Mouse (Mus musculus) heart, embryonic 14.5 days (tissue): ENCODE results near the gene Cast. TPM values are rescaled to one million over a fixed set of nuclear protein-coding genes. Genes with fewer than 3 reads are reported as not detected.

Experiments used
- ATAC-seq: fragments of 200-750 bp; cut with Nextera tagmentation; 2 replicates; pipeline ENCODE4 v1.8.0; 2017; ENCODE audit warnings: low read depth, moderate TSS enrichment; ENCODE audit not compliant: insufficient number of reproducible peaks, insufficient read depth, low FRiP score
- H3K27ac ChIP-seq, 2 experiments: fragments of 200-500 bp in 1 of 2; fragments of 300-500 bp in 1 of 2; sonication (generic) in 1 of 2; replicated peaks in 1 of 2; 2 replicates each; pipeline ENCODE4 v1.5.1; 2012 to 2014; ENCODE audit warnings: low read depth in 2 of 2, low read length in 2 of 2, control low read depth in 1 of 2, mild to moderate bottlenecking in 1 of 2, mixed read lengths in 1 of 2; ENCODE audit not compliant: control insufficient read depth in 1 of 2, insufficient read depth in 1 of 2
- H3K27me3 ChIP-seq: fragments of 300-500 bp; sonication (generic); 2 replicates; pipeline ENCODE4 v1.6.1; 2014; ENCODE audit warnings: mild to moderate bottlenecking, low read length, control low read depth; ENCODE audit not compliant: control insufficient read depth, insufficient read depth
- H3K36me3 ChIP-seq: fragments of 300-500 bp; sonication (generic); 2 replicates; pipeline ENCODE4 v1.6.1; 2014; ENCODE audit warnings: mild to moderate bottlenecking, control low read depth, low read length, mixed read lengths; ENCODE audit not compliant: control insufficient read depth, insufficient read depth
- H3K4me1 ChIP-seq, 2 experiments: fragments of 200-500 bp in 1 of 2; fragments of 300-500 bp in 1 of 2; sonication (generic) in 1 of 2; 2 replicates each; pipeline ENCODE4 v1.6.1; 2012 to 2014; ENCODE audit warnings: low read length in 2 of 2, control low read depth in 1 of 2, mixed read lengths in 1 of 2; ENCODE audit not compliant: control insufficient read depth in 2 of 2, insufficient read depth in 2 of 2
- H3K4me2 ChIP-seq: fragments of 300-500 bp; sonication (generic); 2 replicates; pipeline ENCODE4 v1.6.1; 2014; ENCODE audit warnings: mild to moderate bottlenecking, low read length
- H3K4me3 ChIP-seq, 2 experiments: fragments of 200-500 bp in 1 of 2; fragments of 300-500 bp in 1 of 2; sonication (generic) in 1 of 2; 2 replicates each; pipeline ENCODE4 v1.5.1; 2012 to 2014; ENCODE audit warnings: low read length in 2 of 2, mild to moderate bottlenecking in 2 of 2, control low read depth in 1 of 2, low read depth in 1 of 2, moderate library complexity in 1 of 2; ENCODE audit not compliant: control insufficient read depth in 1 of 2, insufficient read depth in 1 of 2
- H3K9ac ChIP-seq: fragments of 300-500 bp; sonication (generic); 2 replicates; pipeline ENCODE4 v1.6.1; 2014; ENCODE audit warnings: mild to moderate bottlenecking, low read length
- H3K9me3 ChIP-seq: fragments of 300-500 bp; sonication (generic); 2 replicates; pipeline ENCODE4 v1.6.1; 2016; ENCODE audit warnings: low read length, control low read depth; ENCODE audit not compliant: control insufficient read depth
- WGBS: fragments of 180-500 bp; shearing (Covaris S2); extraction: QIAGEN DNeasy Blood & Tissue Kit; methylation state at CpG from one replicate; pipeline ENCODE4 v1.1.7; 2014; 5-methylcytosine and 5-hydroxymethylcytosine counted together
- polyA plus RNA-seq: library from polyadenylated mRNA; unstranded; fragments of >200 nt; fragmentation: Nextera tagmentation; extraction: Ambion mirVana; gene quantifications from 2 replicates; pipeline ENCODE4 v1.2.1, GENCODE M21; 2014

Gene Cast
- polyA plus RNA-seq, 1 experiment from 2014 or later: 60.2 TPM

DNA sequence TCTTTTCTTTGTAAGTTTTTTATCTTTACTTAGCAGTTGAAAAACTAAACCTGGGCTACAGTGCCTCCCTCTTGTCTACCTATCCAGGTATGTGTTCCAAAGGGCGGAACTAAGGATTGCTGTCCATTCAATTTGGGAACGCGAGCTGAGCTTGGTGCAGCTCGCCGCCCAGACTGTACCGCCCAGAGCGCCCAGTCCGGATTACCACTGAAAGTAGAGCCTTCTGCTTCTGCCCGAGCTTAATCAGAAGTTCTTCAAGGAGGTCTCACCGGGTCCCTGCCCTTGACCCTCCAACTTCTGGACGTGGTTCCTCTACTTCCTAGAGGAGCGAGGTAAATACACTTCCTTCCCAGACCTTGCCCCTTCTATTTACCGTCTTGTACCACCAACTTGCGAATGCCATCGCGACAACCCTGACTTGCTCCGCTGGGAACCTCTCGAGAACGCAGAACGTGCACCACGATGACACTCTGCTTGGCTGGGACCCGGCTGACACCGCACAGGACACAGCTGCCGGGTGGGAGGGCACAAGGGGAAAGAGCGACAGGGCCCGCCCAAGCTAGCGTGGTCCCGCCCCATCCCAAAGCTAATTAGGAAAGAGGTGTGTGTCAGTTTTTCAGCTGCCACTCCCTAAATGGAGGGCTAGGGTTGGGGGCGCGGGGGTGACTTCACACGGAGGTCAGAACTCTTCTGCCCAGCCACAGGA lies 1.0 kb downstream of the Cast start:
- under 1% methylated on average over 31 of the region's 31 CpGs for WGBS
- H3K4me1 ChIP-seq: peaks cover 0 to 17% of the 10 kb centered on the region in 2 experiments; a peak in 1 of 4 replicates

DNA sequence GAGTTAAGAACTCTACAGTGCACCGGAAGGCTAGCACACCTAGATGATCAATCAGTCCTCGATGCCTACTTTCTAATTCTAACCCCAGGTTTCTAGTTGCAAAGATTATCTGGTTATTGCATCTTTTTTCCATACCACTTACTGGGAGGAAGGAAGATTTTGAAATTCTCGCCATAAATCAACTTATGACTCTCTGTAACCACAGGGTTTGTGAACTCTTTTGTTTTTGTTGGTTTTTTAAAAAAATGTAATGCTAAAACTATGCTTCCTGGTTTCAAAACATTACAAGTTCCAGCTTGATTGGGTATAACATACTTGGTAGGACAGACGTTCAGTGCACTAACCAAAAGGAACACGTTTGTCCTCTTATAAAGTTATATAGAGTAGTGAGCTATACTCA lies 1.7 kb downstream of the Cast start:
- H3K4me3 ChIP-seq: peak overlapping the region in 1 of 2 experiments; percentile 69; a peak in 2 of 4 replicates
- peak overlapping the region; percentile 79 for H3K9ac ChIP-seq
- peaks cover 0 to 17% of the 10 kb centered on the region in 2 experiments; a peak in 1 of 4 replicates for H3K4me1 ChIP-seq
- no peaks in the 10 kb centered on the region for H3K27me3 ChIP-seq
- no peak for ATAC-seq
- H3K36me3 ChIP-seq: no peaks in the 10 kb centered on the region
- H3K9me3 ChIP-seq: no peaks in the 10 kb centered on the region
- peak overlapping the region; percentile 82 for H3K4me2 ChIP-seq
- H3K27ac ChIP-seq: no peak overlapping the region
- WGBS: 43% methylated on average over 5 of the region's 5 CpGs

More for the DNA sequence above, 1.0 kb downstream of the Cast start:
- no peaks in the 10 kb centered on the region for H3K36me3 ChIP-seq
- H3K27me3 ChIP-seq: no peaks in the 10 kb centered on the region
- H3K9me3 ChIP-seq: no peaks in the 10 kb centered on the region
- peak overlapping the region; percentile 79 for H3K9ac ChIP-seq
- peak overlapping the region; percentile 82 for H3K4me2 ChIP-seq
- H3K4me3 ChIP-seq: peak overlapping the region; percentile 69 to 96
- peak; percentile 96 for ATAC-seq
- peak overlapping the region; percentile 86 to 95 for H3K27ac ChIP-seq

DNA sequence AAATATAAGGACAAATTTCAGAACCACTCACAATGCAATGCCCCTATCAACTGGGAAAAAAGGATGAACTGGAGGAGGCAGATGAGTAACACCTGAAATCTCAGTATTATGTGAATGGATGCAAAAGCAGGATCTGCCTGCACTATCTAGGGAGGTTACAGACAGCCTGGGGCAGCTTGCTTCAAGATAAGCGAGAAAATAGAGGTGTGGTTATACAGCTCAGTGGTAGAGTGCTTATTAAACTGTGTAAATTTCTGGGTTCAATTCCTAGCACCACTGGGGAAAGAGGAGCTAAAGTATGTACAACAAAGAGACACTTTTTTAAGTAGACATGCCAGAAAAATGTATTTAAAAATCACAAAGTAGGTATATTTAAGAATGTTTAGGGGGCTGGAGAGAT lies 14.2 kb downstream of the Cast start:
- Histone ChIP-seq H3K27ac (no peak overlapping the region), H3K4me1 (no peaks in the 10 kb centered on the region), H3K9ac (no peak overlapping the region), H3K9me3 (no peaks in the 10 kb centered on the region), H3K27me3 (no peaks in the 10 kb centered on the region), H3K4me2 (no peak overlapping the region), H3K4me3 (no peak overlapping the region), H3K36me3 (peaks cover 16% of the 10 kb centered on the region; the same call in 1 of the 2 replicates)
- WGBS: 57% methylated on average over 1 of the region's 1 CpGs
- ATAC-seq: no peak

DNA sequence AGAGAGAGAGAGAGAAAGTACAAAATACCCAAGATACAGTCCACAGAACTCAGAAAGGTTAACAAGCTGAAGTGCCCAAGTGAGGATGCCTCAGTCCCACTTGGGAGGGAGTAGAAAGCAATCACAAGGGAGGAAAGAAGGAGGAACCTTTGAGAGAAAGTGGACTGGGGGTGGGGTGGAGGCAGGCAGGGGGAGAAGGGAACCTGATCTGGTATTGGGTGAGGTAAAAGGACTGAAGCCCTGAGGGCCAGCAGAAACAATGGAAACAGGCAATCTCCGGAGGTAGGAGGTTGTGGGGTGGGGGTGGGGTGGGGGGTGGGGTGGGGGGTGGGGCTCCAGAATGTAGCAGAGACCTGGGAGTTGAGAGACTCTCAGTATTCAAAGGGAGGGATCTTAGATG lies 20.9 kb downstream of the Cast start:
- Histone ChIP-seq H3K9me3 (no peaks in the 10 kb centered on the region), H3K4me2 (no peak overlapping the region), H3K27ac (no peak overlapping the region), H3K4me3 (no peak overlapping the region), H3K36me3 (no peaks in the 10 kb centered on the region), H3K9ac (no peak overlapping the region), H3K27me3 (no peaks in the 10 kb centered on the region), H3K4me1 (no peaks in the 10 kb centered on the region)
- ATAC-seq: no peak
- WGBS: 18% methylated on average over 1 of the region's 1 CpGs

DNA sequence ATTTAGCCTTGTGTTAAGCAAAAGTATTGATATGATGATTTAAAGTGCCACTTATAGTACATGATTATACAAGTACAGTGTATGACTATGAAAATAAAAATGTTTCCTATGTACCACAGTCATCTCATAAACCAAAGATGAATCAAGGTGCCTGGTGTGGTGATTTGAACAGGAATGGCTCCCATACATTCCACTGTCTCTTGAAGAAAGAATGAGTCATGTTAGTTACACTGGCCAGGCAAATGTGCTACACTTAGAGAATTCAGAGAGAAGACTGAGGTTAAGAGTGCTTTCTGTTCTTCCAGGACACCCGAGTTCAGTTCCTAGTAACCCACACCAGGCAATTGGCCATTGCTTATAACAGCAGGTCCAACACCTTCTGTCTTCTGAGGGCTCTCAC lies 36.5 kb downstream of the Cast start:
- H3K27me3 ChIP-seq: no peaks in the 10 kb centered on the region
- no peak overlapping the region for H3K9ac ChIP-seq
- ATAC-seq: no peak
- no peak overlapping the region for H3K4me2 ChIP-seq
- no peaks in the 10 kb centered on the region for H3K9me3 ChIP-seq
- H3K4me3 ChIP-seq: no peak overlapping the region
- no peaks in the 10 kb centered on the region for H3K4me1 ChIP-seq
- H3K27ac ChIP-seq: no peak overlapping the region
- H3K36me3 ChIP-seq: no peaks in the 10 kb centered on the region
- 65% methylated on average over 1 of the region's 1 CpGs for WGBS

DNA sequence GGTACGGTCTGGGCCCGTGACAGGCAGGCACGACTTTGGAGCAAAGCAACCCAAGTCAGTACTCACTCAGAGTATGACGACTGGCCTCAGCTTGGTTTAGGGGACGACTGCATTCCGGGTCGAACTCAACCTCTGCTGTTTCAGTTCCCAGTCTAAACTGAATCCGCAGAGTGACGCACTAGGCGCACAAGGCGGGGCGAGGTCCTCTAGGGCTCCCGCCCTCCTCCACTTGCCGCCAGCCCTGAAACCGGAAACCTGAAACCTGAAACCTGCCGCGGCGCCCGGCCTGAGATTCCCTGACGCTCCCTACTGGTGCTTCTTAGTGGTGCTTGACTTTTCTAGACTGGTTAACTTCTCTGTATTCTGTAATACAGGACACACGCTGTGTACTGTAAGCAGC lies 38.1 kb downstream of the Cast start:
- Histone ChIP-seq H3K4me2 (peak overlapping the region; percentile 65), H3K27ac (peak overlapping the region; percentile 90 to 92), H3K9ac (peak overlapping the region; percentile 73), H3K4me3 (peak overlapping the region; percentile 40 to 65), H3K9me3 (no peaks in the 10 kb centered on the region), H3K4me1 (no peaks in the 10 kb centered on the region), H3K27me3 (no peaks in the 10 kb centered on the region), H3K36me3 (no peaks in the 10 kb centered on the region)
- under 1% methylated on average over 21 of the region's 21 CpGs for WGBS
- ATAC-seq: peak; percentile 99

DNA sequence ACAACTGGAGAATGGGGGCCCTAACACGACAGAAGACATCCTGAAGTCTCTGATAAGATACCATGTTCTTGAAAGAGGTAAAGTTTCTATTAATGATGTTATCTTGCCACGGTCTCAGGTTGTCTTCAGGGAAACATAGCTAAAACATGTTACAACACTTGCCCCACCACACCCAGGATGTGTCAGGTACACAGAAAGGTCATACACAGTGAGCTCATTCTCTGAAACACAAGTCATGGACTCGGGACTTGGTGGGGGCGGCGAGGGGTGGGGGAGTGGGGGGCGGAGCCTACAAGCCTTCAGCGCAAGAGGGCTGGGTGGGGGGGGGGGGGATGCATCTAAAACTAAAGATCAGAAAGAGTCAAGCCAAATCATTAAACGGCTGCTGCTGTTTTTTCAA lies 38.7 kb downstream of the Cast start:
- Histone ChIP-seq H3K9me3 (no peaks in the 10 kb centered on the region), H3K4me1 (peaks cover 0 to 4% of the 10 kb centered on the region in 2 experiments; a peak in 1 of 4 replicates), H3K4me3 (peak overlapping the region; percentile 40 to 65; a peak in 3 of 4 replicates), H3K9ac (peak overlapping the region; percentile 73), H3K27ac (peak overlapping the region; percentile 90 to 92), H3K36me3 (no peaks in the 10 kb centered on the region), H3K4me2 (peak overlapping the region; percentile 65), H3K27me3 (no peaks in the 10 kb centered on the region)
- ATAC-seq: 0 out of 2 replicates have a peak, but pooled peaks have one; percentile 38
- WGBS: 4% methylated on average over 8 of the region's 8 CpGs
